Mouse (Mus musculus): Measurements from ENCODE around the gene Pebp1.

Pebp1 gene

DNA sequence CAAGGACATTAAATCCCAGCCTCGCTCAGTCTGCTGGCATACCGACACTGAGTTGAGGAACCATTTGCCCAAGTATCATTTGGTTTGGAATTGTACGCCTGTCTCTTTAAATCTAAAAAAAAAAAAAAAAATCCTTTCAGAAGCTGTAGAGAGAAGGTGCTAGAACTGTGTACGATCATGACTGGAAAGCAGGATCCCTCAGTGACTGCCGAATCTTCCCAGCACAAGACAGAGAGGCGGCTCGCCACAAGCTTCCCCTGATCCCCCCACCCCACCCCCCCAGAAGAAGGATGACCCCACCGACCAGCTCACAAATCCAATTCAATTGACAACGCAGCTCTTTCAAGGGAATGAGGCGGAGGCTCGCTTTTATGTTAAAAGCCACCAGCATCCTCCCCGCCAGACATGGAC lies 47.1 kb downstream of the Pebp1 start:
- DNase-seq, result no peak

DNA sequence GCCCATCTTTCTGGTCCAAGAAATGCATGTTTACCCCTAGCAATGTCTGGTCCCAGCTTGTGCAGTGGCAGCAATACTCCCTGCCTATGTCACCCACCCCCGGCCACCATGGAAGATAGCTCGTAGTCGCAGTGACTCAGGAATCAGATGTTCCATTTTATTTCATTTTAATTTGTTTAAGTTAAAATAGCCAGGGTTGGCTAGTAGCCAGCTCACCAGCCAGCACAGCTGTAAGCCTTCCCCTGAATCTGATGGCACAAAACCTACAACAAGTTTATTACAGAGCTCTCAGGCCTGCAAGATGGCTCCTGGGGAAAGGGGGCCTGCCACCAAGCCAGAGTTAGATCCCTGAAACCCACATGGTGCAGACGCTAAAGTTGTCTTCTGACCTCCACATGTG lies 48.3 kb downstream of the Pebp1 start:
- no peak for DNase-seq

DNA sequence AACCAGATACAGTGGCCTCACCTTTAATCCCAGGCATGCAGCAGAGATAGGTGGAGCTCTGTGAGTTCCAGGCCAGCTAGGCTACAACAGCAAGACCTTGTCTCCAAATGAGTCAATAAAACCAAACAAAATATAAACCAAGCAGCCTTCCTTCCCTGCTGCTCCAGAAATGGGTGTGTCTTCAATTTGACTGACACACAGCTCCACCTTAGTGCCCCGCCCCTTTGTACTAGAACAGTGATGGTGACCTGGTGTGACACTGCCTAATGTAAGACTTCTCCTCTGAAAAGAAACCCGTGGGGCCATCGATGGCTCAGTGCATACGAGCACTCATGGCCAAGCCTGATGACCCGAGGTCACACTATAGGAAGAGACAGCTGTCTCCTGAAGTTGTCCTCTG lies 50.9 kb downstream of the Pebp1 start:
- no peak for DNase-seq
